Mouse (Mus musculus) liver, adult 2 months (tissue): Measurements from ENCODE around the gene Wdtc1.

Experiments
- CTCF ChIP-seq: fragments of 200-500 bp; IDR thresholded peaks from 2 replicates; pipeline ENCODE4 v1.5.1; 2011; ENCODE audit warnings: low read depth, low read length, control low read depth
- POLR2A ChIP-seq: fragments of 200-500 bp; IDR thresholded peaks from 2 replicates; pipeline ENCODE4 v1.6.1; 2011; ENCODE audit warnings: low read length, control low read depth; ENCODE audit not compliant: insufficient read depth; ENCODE audit errors: extremely low read depth

DNA sequence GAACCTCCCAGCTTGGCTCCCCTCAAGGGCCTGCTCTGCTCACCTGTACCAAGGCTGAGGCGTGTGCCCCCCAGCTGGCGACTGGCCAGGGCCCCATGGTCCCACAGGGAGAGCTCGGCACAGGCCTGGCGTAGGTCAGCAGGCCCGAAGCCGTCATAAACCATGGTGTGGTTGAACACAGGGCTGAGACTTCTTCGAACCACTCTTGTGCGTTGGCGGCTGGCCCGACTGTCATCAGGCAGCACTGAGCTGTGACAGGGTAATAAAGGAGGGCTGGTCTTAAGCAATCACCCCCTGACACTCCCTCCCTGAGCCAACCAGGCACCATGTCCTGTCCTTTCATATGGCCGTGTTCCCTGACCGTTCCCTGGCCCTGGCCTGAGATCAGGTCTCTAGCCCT is 99.9 kb downstream of the Wdtc1 start:
- TF ChIP-seq POLR2A (no peak), CTCF (no peak)
